Mouse (Mus musculus) fat pad, adult 2 months (tissue): Measurements from ENCODE around the gene 4930562C15Rik.

Experiments used
- DNase-seq: peaks from one replicate; pipeline ENCODE4 v3.0.0-alpha.2; 2011; ENCODE audit warnings: low read depth, low spot score; ENCODE audit errors: extremely low read depth

Gene 4930562C15Rik

DNA sequence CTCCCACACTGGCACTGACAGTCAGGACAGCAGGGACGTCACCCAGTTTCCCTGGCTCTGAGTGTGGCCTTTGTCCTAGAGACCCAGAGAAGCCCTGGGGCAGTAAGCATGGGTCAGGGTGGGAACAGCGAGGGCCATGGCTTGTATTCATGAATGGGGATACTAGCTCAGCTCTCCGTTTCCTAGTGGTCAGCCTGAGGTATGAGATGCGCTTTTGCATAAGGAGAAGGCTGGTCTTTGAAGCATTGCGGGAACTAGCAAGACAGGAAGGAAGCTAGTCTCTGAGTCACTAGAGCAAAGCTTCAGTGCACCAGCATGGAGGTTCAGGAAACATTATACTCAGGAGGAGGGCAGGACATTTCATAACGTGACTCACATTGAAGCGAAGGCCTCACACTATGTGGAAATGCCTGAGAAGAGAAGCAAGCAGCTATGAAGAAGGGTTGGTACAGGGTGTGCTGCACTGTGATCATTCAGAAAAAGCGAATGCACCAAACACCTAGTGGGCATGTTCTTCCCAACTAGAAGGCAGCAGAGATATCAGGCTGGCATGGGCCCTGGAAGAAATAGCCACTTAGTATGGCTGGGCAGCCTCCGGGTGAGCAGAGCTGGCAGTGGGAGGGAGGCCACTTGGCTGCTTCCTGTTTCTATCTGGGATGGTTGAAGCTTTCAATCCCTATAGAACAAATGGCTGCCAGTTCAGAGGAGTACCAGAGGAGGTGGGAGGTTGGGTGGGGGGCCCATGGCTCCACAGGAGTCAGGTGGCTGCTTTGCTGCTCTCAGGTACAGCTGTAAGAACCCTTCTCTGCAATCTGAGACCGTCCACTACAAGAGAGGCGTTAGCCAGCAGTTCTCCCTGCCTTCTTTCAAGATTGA, 77.9 kb downstream of the 4930562C15Rik start:
- no peak for DNase-seq

DNA sequence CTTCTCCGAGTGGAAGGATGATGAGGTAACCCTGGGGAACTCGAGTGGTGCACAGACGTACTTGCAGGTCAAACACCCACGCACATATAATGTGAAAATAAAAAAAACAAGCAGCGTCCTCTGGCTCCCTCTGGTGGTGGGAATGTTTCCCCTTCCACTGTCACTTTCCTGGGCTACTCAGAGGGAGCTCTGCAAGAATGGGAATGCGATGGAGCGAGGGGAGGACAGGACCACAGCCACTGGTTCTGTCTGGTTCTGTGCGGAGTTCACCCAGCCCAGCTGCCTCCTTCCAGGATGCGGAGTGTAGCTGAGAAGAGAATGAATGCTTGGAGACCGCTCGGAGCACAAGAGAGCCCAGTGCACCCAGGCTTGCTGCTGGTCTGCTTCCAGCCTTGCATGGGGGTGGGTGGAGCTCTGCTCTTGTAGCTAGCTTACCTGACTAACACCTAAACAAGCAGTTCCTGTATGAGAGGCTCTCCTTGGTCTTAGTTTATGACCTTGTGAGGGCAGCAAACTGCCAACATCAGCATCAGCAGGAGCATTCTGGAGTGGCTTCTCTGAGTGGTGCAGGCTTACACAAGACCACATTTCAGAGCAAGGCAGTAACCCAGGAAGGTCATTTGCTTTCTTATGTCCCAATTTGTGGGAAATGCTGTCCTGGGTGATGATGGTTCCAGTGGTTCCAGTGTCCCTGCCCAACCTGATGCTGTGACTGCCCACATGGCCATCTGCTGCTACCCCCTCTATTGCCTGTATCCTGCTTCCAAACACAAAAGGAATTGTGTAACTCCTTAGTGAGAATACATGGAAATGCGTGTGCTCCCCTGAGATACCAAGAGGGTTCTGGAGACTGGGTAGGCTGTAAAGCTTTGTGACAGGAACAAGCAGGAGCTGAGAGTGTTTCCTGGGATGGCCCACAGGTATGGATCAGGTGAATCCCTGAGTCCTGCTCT, 78.8 kb downstream of the 4930562C15Rik start:
- no peak for DNase-seq

- no peak for DNase-seq
These were observed 80.7 kb downstream of the 4930562C15Rik start for GRCm38 (mm10) chr16:4915931-4916330.

GRCm38 (mm10) chr16:4916608-4917007, 81.4 kb downstream of the 4930562C15Rik start:
- DNase-seq: no peak
